19 mouse cellular contexts compared by ENCODE assay signal in the genomic region with DNA sequence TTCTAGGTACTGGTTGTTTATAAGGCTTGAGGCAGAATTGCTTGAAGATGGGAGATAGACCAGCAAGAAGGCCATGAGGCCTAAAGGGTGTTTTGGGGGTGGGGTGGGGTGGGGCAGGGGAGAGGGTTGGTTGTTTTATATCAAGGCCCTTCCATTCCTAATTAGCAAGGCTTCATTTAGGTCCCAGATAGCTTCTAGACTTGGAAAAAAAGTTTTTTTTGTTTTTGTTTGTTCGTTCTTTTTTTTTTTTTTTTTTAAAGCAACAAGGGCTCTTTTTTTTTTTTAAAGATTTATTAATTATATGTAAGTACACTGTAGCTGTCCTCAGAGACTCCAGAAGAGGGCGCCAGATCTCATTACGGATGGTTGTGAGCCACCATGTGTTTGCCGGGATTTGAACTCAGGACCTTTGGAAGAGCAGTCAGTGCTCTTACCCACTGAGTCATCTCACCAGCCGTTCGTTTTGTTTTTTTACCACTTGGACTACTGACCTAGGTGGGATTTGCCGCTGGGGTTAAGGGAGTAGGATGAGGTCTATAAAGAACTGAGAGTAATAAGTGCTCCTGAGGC. TPM values are rescaled to one million over a fixed set of nuclear protein-coding genes. Genes with fewer than 3 reads are reported as not detected.
DNase-seq lines count a peak whose midpoint lies in the region; ATAC-seq and TF ChIP-seq lines count a peak whose summit lies in the region.
"Had no signal": no experiment of that assay in that cellular context is flagged by ENCODE, and none has a peak within 500 bp of the region (broad histone marks: within the 10 kb centered on the region; RNA-seq: fewer than 3 reads in every experiment).

No protein-coding gene starts in this region.

- TF ChIP-seq CTCF in lung, adult 2 months (IDR thresholded peaks at IDR 0.05; ENCODE audit: insufficient read depth, low read length), result no peak

- ATAC-seq in CD4-positive, CD25-positive, alpha-beta regulatory T cell, adult 4 months, result no peak
- ATAC-seq: hindbrain, postnatal 0 days had no signal

- no peak for TF ChIP-seq POLR2A in lung, adult 2 months (IDR thresholded peaks at IDR 0.05; ENCODE audit: borderline replicate concordance, extremely low read depth, low read depth, low read length)

- DNase-seq in CD4-positive, CD25-positive, alpha-beta regulatory T cell, adult 2 months (ENCODE audit: low read depth, low spot score), result peak; percentile 23
- DNase-seq in kidney, postnatal 10 days, result peak; percentile 20
- no peak for DNase-seq in kidney, adult 11 months
- peak; percentile 6 for DNase-seq in lung, postnatal 10 days
- no peak for DNase-seq in lung, adult 2 months
- peak; percentile 35 for DNase-seq in induced T-regulatory cell, adult 2 months (ENCODE audit: low read depth)
- DNase-seq in right cerebral cortex, postnatal 36 days (ENCODE audit: low spot score in 2 of 2), result no peak
- DNase-seq: adrenal gland, postnatal 14 days; cerebellum, adult 9-11 months; embryo, embryonic 11 days; heart, postnatal 14 days; right cerebral cortex, postnatal 4 days; thymus, adult 18-20 months had no signal

- WGBS in lung, adult 2 months, result 77% methylated on average over 7 of the region's 7 CpGs

- H3K4me1 ChIP-seq in lung, adult 2 months (ENCODE audit: control insufficient read depth, insufficient read depth, low read length), result peaks cover 11% of the 10 kb centered on the region
- H3K4me1 ChIP-seq: forebrain, embryonic 12.5 days had no signal

- no peak overlapping the region for H3K4me3 ChIP-seq in lung, adult 2 months (replicated peaks; ENCODE audit: extremely low read depth, low read depth, low read length)
- H3K4me3 ChIP-seq: forebrain, embryonic 12.5 days had no signal

RNA-seq across cellular contexts. Expression of a gene that starts 26.9 kb away (rescaled TPM):
- 100 to 1,000 TPM; 291 TPM for polyA plus RNA-seq in CD4-positive, CD25-positive, alpha-beta regulatory T cell, adult 4 months (2017; shearing (Covaris generic))
- 683 and 872 TPM in 2 replicates for polyA plus RNA-seq in lung, adult 2 months (2012; rRNA removed)

RNA-seq across cellular contexts. Expression of a gene that starts 44.1 kb away (rescaled TPM):
- polyA plus RNA-seq in CD4-positive, CD25-positive, alpha-beta regulatory T cell, adult 4 months (2017; shearing (Covaris generic)), result 10 to 100 TPM; 64.7 to 81.5 TPM
- polyA plus RNA-seq in lung, adult 2 months (2012; rRNA removed), result 110 and 119 TPM in 2 replicates

RNA-seq across cellular contexts. Expression of a gene that starts 49.1 kb away (rescaled TPM):
- not detected for polyA plus RNA-seq in CD4-positive, CD25-positive, alpha-beta regulatory T cell, adult 4 months (2017; shearing (Covaris generic))
- 3.5 and 5.2 TPM in 2 replicates for polyA plus RNA-seq in lung, adult 2 months (2012; rRNA removed)
- polyA plus RNA-seq: forebrain, embryonic 12.5 days; G1E; limb, embryonic 11.5 days; neural tube, embryonic 14.5 days had no signal

Comparison
In these comparisons a context has a peak if more than half of its experiments do, and no peak if none do; other contexts are left out.
1. DNase-seq: peak in CD4-positive, CD25-positive, alpha-beta regulatory T cell, adult 2 months (single experiment), kidney, postnatal 10 days (single experiment), lung, postnatal 10 days (single experiment) and induced T-regulatory cell, adult 2 months (single experiment); none in kidney, adult 11 months (single experiment), lung, adult 2 months (single experiment) and right cerebral cortex, postnatal 36 days (0 of 2).